Mouse (Mus musculus): ENCODE measurements around the gene Gm49369. TPM values are rescaled to one million over a fixed set of nuclear protein-coding genes. Genes with fewer than 3 reads are reported as not detected.

Gm49369 gene
- polyA plus RNA-seq (2015; fragmentation: Nextera tagmentation; extraction: Ambion mirVana), result 1.2 and 1.9 TPM in 2 replicates

DNA sequence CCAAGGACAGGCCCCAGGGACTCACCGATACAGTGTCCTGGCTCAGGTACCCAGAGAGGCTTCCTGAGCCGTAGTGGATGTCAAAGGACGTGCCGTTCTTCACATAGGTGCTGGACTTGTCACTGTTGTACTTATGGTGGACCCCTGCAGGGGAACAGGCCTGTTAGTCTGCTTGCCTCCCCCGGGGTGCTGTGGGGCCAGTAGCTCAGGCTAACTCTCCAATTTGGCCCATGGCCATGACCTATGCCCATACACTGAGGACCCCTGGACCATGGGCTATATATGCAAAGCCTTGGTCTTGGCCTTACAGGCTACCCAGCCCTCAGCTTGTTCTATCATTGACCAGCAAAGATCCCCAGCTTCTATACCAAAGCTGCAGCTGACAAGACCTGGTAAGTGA, at the start of gene Gm49369:
Gene Gm49369 (minus strand): TSS at position 101 of the 400 bp plus-strand sequence.
- ATAC-seq, result no peak
- peaks cover 54% of the 10 kb centered on the region for H3K36me3 ChIP-seq
- peaks cover 17% of the 10 kb centered on the region for H3K4me1 ChIP-seq (replicated peaks)
- 90% methylated on average over 5 of the region's 5 CpGs for whole genome bisulfite sequencing
- no peak within 1 kb of the TSS for H3K9ac ChIP-seq
- no peaks in the 10 kb centered on the region for H3K9me3 ChIP-seq
- H3K4me2 ChIP-seq (replicated peaks), result no peak within 1 kb of the TSS
- H3K27me3 ChIP-seq (replicated peaks), result no peaks in the 10 kb centered on the region
- no peak within 1 kb of the TSS for H3K27ac ChIP-seq
- H3K4me3 ChIP-seq (replicated peaks), result no peak within 1 kb of the TSS

DNA sequence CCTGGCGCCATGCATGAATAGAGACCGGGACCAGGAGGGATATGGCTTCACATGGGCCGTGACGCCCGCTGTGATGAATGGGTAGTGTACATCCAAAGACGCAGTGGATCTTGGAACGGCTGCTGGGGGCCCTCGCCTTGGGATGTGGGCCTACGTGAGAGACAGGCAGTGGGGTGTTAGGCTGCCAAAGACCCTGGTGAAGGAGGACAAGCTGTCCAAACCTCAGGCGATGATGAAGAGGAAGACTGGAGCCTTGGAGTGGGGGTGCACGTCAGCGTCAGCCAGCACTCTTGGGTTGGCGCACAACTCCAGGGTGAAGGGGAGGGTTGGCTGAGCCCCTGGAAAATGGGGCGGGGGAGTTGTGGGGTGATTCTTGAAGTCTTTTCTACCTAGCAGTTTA, 48.6 kb upstream of the Gm49369 start:
- Histone ChIP-seq H3K9me3 (no peaks in the 10 kb centered on the region), H3K27me3 (replicated peaks) (no peaks in the 10 kb centered on the region), H3K4me1 (replicated peaks) (peaks cover 34% of the 10 kb centered on the region), H3K4me3 (replicated peaks) (no peak overlapping the region), H3K4me2 (replicated peaks) (no peak overlapping the region), H3K9ac (no peak overlapping the region), H3K27ac (no peak overlapping the region), H3K36me3 (no peaks in the 10 kb centered on the region)
- ATAC-seq, result no peak
- 85% methylated on average over 14 of the region's 14 CpGs for WGBS

DNA sequence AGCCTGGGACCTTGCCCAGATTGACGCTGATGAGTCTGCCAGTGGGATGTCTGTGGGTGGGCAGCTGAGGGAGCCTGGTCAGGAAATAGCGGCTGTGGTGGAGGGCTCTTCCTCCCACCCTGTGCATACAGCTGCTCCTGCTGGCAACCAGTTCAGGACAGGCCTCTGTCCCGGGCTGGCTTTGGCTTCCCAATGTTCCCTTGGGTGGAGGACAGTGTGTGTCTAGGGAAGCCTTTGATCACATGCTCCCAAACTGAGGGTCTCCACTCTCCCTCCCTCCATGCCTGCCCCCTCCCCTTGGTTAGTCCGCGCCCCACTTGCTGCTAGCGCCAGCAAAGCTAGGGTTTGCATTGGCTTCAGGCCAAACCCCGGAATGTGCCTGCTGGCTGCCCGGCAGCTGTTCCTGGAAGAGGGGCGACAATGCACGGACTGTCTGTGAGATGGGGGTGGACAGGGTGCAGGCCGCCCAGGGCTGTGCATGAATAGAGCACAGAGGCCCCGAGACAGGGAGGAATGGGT, 47.8 kb upstream of the Gm49369 start:
- Histone ChIP-seq H3K4me1 (replicated peaks) (peaks cover 31% of the 10 kb centered on the region), H3K27me3 (replicated peaks) (no peaks in the 10 kb centered on the region), H3K27ac (peak overlapping the region; percentile 4; the same call in 1 of the 2 replicates), H3K9ac (no peak overlapping the region), H3K4me3 (replicated peaks) (no peak overlapping the region), H3K4me2 (replicated peaks) (0 out of 2 replicates have a peak overlapping the region, but pooled peaks have one; percentile 9), H3K9me3 (no peaks in the 10 kb centered on the region), H3K36me3 (no peaks in the 10 kb centered on the region)
- peak; percentile 41 for ATAC-seq
- WGBS, result 35% methylated on average over 12 of the region's 12 CpGs

DNA sequence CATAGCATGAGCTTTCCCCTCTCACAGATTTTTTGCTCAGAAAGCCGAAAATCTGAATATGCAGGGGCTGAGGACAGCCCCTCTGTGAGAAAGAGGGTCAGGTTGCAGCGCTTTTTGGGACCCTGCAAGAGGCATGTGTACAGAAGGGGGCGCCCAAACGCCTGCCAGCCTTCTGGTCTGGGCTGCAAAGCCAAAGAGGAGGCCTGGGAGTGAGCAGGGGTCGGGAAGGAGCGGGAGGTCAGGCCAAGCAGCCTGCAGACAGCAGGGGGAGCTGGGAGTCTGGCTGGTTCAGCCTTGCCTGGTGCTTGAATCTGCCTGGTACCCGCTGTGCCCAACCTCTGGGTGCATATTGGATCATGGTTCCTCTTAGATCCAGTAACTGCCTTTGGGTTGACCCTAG, 45.7 kb upstream of the Gm49369 start:
- Histone ChIP-seq H3K27me3 (replicated peaks) (no peaks in the 10 kb centered on the region), H3K4me2 (replicated peaks) (no peak overlapping the region), H3K4me1 (replicated peaks) (peaks cover 11% of the 10 kb centered on the region), H3K36me3 (no peaks in the 10 kb centered on the region), H3K9ac (no peak overlapping the region), H3K27ac (no peak overlapping the region), H3K4me3 (replicated peaks) (no peak overlapping the region), H3K9me3 (no peaks in the 10 kb centered on the region)
- WGBS, result 17% methylated on average over 7 of the region's 7 CpGs
- 0 out of 2 replicates have a peak, but pooled peaks have one; percentile 39 for ATAC-seq

DNA sequence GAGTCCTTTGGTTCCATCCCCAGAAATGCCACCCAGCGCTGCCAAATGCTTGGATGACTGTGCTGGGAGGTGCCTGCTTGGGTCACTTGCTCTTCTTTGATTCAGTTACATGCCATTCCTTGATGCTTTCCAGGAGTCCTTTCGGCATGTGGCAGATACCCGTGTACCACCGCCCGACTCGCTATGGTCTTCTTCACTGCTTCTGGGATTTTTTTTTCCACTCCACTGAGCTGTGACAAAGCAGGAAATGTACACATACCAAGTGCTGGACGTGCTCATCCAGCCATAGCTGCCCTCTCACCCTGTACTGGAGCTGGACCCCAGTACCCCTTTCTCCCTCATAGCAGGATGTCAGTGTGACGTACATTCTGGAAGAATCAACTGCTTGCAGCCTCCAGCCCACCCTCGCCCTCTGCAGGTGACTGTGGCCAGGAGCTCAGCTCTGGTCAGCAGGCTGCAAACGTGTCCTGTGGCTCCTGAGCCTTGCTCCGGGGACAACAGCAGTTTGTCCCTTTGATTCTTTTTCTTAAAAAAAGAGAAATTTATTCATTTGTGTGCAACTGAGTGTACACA, 43.3 kb upstream of the Gm49369 start:
- H3K27me3 ChIP-seq (replicated peaks), result no peaks in the 10 kb centered on the region
- no peak overlapping the region for H3K9ac ChIP-seq
- peaks cover 8% of the 10 kb centered on the region for H3K4me1 ChIP-seq (replicated peaks)
- ATAC-seq, result no peak
- 63% methylated on average over 11 of the region's 11 CpGs for WGBS
- no peak overlapping the region for H3K4me2 ChIP-seq (replicated peaks)
- H3K9me3 ChIP-seq, result no peaks in the 10 kb centered on the region
- H3K27ac ChIP-seq, result no peak overlapping the region
- H3K4me3 ChIP-seq (replicated peaks), result no peak overlapping the region
- H3K36me3 ChIP-seq, result no peaks in the 10 kb centered on the region

DNA sequence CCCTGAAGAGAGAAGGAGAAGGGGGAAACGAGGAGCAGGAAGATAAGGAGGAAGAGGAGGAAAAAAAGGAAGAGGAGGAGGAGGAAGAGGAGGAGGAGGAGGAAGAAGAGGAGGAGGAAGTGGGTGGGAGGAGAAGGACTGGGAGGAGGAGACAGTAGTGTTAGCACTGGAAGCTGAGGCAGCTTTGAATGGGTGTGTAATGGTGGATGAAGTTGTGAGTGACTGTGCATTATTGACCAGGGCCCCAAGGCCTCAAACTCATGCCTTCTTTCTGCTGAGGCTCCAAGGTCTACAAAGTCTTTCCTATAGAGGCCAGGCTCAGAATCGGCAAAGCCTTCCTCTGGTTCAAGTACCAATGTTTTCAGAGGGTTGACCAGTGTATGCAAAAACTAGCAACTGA, 39.4 kb upstream of the Gm49369 start:
- Histone ChIP-seq H3K36me3 (no peaks in the 10 kb centered on the region), H3K27me3 (replicated peaks) (no peaks in the 10 kb centered on the region), H3K27ac (no peak overlapping the region), H3K4me3 (replicated peaks) (no peak overlapping the region), H3K4me2 (replicated peaks) (no peak overlapping the region), H3K4me1 (replicated peaks) (no peaks in the 10 kb centered on the region), H3K9me3 (no peaks in the 10 kb centered on the region), H3K9ac (no peak overlapping the region)
- no peak for ATAC-seq
- 75% methylated on average over 2 of the region's 2 CpGs for WGBS

DNA sequence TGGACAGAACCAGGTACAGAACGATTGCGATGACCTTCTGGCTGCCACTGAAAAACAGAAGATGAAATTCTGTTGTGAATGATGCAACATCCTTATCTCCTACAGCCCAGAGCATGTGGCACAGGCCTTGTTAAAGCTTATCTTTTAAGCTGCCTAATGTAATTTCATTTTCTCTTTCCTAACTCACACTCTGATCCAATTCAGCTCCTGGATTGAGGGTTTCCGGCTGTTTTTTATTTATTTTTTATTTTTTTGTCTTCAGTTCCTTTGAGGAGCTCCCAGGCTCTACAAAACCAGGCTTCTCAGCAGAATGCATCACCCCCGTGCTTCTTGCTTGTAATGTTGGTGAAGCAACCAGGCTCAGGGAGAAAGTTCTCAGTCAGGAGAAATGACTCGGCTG, 37.4 kb upstream of the Gm49369 start:
- Histone ChIP-seq H3K4me3 (replicated peaks) (no peak overlapping the region), H3K4me2 (replicated peaks) (no peak overlapping the region), H3K9ac (no peak overlapping the region), H3K36me3 (no peaks in the 10 kb centered on the region), H3K27ac (no peak overlapping the region), H3K4me1 (replicated peaks) (no peaks in the 10 kb centered on the region), H3K9me3 (no peaks in the 10 kb centered on the region), H3K27me3 (replicated peaks) (no peaks in the 10 kb centered on the region)
- WGBS, result 71% methylated on average over 5 of the region's 5 CpGs
- ATAC-seq, result peak; percentile 39; the same call in 1 of the 2 replicates

DNA sequence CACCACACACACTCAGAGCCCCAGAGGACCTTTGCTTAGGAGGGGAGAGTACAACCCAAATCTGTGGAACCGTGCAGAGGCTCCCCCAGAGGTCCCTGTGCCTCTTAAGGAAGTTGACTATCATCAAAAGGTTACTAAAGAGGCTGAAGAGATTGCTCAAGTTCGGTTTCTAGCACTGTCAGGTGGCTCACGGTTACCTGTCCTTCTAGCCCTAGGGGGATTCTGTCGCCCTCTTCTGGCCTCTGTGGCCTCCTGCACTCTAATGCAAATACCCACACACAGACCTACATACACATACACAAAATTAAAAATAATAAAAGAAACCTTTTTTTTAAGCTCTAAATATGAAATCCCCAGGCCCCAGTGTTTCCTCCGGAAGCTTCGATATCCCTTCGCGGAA, 36.2 kb upstream of the Gm49369 start:
- WGBS, result 91% methylated on average over 8 of the region's 8 CpGs
- ATAC-seq, result no peak
- Histone ChIP-seq H3K4me1 (replicated peaks) (no peaks in the 10 kb centered on the region), H3K4me3 (replicated peaks) (no peak overlapping the region), H3K27ac (no peak overlapping the region), H3K9ac (no peak overlapping the region), H3K27me3 (replicated peaks) (no peaks in the 10 kb centered on the region), H3K36me3 (no peaks in the 10 kb centered on the region), H3K9me3 (no peaks in the 10 kb centered on the region), H3K4me2 (replicated peaks) (no peak overlapping the region)

DNA sequence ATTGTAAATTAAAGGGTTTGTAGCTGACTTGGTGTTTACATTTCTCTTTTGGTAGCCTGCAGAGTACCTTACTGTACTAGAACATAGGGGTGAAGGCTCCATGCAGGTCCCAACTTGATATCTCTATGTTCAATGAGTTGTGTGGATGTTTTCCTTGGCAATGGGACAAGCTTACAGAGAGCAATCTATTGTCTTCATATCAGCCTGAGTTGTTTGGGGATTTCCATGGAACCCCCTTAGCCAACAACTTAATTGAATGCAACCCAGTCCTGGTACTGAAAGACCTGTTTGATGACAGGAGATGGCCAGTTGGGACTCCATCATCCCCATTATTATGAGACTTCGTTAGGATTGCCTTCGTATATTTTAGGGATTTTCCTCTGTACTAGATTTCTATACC, 35.6 kb upstream of the Gm49369 start:
- ATAC-seq, result no peak
- Histone ChIP-seq H3K27me3 (replicated peaks) (no peaks in the 10 kb centered on the region), H3K4me1 (replicated peaks) (no peaks in the 10 kb centered on the region), H3K4me2 (replicated peaks) (no peak overlapping the region), H3K9me3 (no peaks in the 10 kb centered on the region), H3K36me3 (no peaks in the 10 kb centered on the region), H3K9ac (no peak overlapping the region), H3K27ac (no peak overlapping the region), H3K4me3 (replicated peaks) (no peak overlapping the region)
- WGBS, result 89% methylated on average over 2 of the region's 2 CpGs

DNA sequence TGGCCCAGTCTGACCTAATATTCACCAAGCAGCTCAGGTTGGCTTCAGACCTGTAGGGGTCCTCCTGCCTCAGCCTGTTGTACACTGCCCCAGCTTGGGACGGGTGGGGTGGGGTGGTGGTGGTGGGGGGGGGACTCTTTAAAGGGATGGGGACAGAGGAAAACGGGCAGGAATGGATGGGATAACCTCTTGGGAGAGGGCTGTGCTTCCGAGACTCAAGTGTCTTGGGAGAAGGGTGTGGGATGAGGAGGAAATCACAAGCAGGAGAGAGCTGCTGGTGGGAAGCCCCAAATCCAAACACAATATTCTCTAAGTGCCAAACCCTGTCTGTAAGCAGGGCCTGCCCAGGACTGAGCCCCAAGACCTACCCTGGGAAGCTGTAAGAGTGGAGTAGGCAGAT, 33.8 kb upstream of the Gm49369 start:
- Histone ChIP-seq H3K27ac (no peak overlapping the region), H3K4me1 (replicated peaks) (no peaks in the 10 kb centered on the region), H3K4me2 (replicated peaks) (no peak overlapping the region), H3K36me3 (no peaks in the 10 kb centered on the region), H3K4me3 (replicated peaks) (no peak overlapping the region), H3K9ac (no peak overlapping the region), H3K9me3 (no peaks in the 10 kb centered on the region), H3K27me3 (replicated peaks) (no peaks in the 10 kb centered on the region)
- no peak for ATAC-seq
- 73% methylated on average over 3 of the region's 3 CpGs for WGBS

DNA sequence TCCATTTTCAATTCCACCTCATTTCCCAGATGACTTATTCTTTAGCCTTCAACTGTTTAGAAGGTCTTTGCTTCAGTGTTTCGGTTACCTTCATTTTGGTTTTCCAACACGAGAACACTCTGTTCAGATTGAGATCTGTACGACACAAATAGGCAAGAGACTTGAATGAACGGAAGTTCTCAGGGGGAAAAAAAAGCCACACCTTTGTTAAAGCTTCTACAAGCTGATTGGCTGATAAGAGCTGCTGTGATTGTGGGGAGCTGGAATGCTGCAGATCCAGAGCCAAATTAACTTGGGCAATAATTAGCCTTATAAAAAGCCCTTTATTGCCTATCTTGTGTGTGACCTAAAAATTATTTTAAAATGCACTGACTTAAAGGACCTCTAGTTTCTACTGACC, 32.8 kb upstream of the Gm49369 start:
- Histone ChIP-seq H3K4me2 (replicated peaks) (no peak overlapping the region), H3K4me3 (replicated peaks) (no peak overlapping the region), H3K9me3 (no peaks in the 10 kb centered on the region), H3K4me1 (replicated peaks) (no peaks in the 10 kb centered on the region), H3K27me3 (replicated peaks) (no peaks in the 10 kb centered on the region), H3K9ac (no peak overlapping the region), H3K27ac (no peak overlapping the region), H3K36me3 (no peaks in the 10 kb centered on the region)
- WGBS, result 51% methylated on average over 4 of the region's 4 CpGs
- ATAC-seq, result no peak

DNA sequence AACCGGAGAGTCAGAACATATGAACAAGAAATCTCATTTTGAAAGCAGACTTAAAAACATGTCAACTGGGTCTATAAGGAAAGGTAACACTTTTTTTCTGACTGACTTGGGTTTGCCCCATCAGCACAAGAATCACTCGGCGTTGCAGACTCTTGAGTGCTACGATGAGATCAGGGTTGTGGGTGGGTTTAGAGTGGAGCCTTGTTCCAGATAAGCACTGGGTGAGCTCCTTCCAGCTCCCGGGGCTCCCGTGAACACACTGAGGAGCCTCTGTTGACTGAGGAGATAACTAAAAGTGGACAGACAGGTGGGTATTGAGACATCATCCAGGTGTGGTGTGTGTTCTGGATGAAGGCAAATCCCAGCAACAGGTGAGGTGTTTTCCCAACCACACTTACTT, 30.8 kb upstream of the Gm49369 start:
- Histone ChIP-seq H3K36me3 (no peaks in the 10 kb centered on the region), H3K4me1 (replicated peaks) (no peaks in the 10 kb centered on the region), H3K4me2 (replicated peaks) (no peak overlapping the region), H3K27me3 (replicated peaks) (no peaks in the 10 kb centered on the region), H3K9ac (no peak overlapping the region), H3K9me3 (no peaks in the 10 kb centered on the region), H3K4me3 (replicated peaks) (no peak overlapping the region), H3K27ac (no peak overlapping the region)
- ATAC-seq, result no peak
- 75% methylated on average over 6 of the region's 6 CpGs for WGBS

DNA sequence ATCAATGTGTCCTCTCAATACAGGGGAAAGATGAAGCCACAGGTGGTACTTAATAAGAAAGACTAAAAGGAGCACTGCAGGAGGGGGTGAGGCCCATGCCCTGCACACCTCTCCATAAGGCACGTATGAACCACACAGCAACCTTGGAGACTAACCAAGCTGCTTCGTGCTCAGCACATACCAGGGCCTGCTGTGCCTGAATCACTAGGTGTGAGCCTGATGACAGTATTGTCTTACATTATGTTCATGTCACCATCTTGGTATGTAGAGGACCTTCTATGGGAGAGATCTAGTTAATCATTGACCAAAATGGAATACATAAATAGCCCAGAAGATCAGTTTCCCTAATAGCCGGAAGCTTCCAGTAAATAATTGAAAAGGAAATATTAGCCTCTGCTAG, 27.1 kb upstream of the Gm49369 start:
- H3K27me3 ChIP-seq (replicated peaks), result no peaks in the 10 kb centered on the region
- WGBS, result 75% methylated on average over 3 of the region's 3 CpGs
- H3K9ac ChIP-seq, result no peak overlapping the region
- no peaks in the 10 kb centered on the region for H3K36me3 ChIP-seq
- no peaks in the 10 kb centered on the region for H3K4me1 ChIP-seq (replicated peaks)
- no peaks in the 10 kb centered on the region for H3K9me3 ChIP-seq
- no peak for ATAC-seq
- H3K27ac ChIP-seq, result no peak overlapping the region
- H3K4me2 ChIP-seq (replicated peaks), result no peak overlapping the region
- no peak overlapping the region for H3K4me3 ChIP-seq (replicated peaks)

Data from intestine, embryonic 15.5 days (tissue).